Mouse (Mus musculus): Measurements from ENCODE around the gene Olfr913.

DNA sequence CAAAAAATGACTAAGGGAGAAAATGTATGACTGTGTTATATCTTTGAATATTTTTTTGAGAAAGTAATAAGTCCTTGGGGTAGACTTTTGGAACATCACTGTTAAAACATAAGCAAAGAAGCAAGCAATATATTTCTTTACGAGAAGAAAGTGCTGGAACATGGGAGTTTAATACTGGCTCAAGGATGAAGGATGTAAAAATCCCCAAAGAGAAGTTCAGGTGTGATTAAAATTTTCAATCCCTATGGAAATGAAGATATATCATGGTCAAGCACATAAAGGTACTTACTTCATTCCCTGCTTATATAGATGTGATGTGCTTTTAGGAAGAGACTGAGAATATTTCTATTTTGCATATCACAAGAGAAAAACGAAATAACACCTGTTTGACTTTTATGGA lies 12.2 kb downstream of the Olfr913 start, which contains the start of gene Olfr914:
- TF ChIP-seq CEBPB (IDR thresholded peaks at IDR 0.05; ENCODE audit: insufficient read depth, poor library complexity, severe bottlenecking) (no peak), MAX (IDR thresholded peaks at IDR 0.05; ENCODE audit: low read depth) (no peak), USF1 (IDR thresholded peaks at IDR 0.05; ENCODE audit: low read depth) (no peak), TCF12 (IDR thresholded peaks at IDR 0.05; ENCODE audit: insufficient read depth, poor library complexity, severe bottlenecking) (no peak), MYOD1 (IDR thresholded peaks at IDR 0.05; ENCODE audit: control insufficient read depth in 1 of 3, insufficient read length in 2 of 3, low read depth in 2 of 3) (no peak), POLR2A (IDR thresholded peaks at IDR 0.05; ENCODE audit: insufficient read length, low read depth) (no peak), POLR2AphosphoS2 (IDR thresholded peaks at IDR 0.05; ENCODE audit: insufficient read length, low read depth) (no peak), SRF (IDR thresholded peaks at IDR 0.05; ENCODE audit: control insufficient read depth, insufficient read length, low read depth) (no peak), REST (IDR thresholded peaks at IDR 0.05; ENCODE audit: insufficient read depth, insufficient read length) (no peak), MYOG (IDR thresholded peaks at IDR 0.05; ENCODE audit: control insufficient read depth in 1 of 3, insufficient read depth in 1 of 3, insufficient read length in 2 of 3, low read depth in 2 of 3) (no peak)
